Mouse (Mus musculus) embryo, embryonic 10 days (tissue): ENCODE data around the gene Map1b.

Experiments
- DNase-seq: peaks from one replicate; pipeline ENCODE4 v3.0.0-alpha.2; 2015; ENCODE audit warnings: low spot score

The Map1b gene

DNA sequence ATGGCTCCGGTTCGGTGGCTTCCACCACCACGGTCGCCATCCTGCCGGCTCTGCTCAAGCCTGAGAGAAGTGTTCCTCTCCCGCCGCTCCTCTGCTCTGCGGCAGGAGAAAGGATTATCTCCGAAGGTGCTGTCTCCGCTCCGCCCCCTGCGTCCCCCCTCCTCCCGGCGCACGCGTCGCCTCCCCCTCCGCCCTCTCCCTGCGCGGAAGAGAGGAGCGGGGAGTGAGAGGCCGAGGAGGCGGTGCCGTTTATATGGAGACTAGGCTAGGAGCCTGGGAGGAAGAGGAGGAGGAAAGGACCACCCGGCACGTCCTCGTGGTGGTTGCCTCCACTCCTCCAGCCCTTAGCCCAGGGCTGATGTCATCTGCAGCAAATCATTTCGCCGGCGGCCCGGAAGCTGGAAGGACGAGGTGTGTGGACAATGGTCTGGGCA lies at the start of gene Map1b:
TSS of gene Map1b (minus strand) at position 93 of the 434 bp plus-strand sequence.
- peak; percentile 90 for DNase-seq

- DNase-seq, result peak; percentile 88
Observed at GRCm38 (mm10) chr13:99564346-99564745, 48.0 kb upstream of the Map1b start.

GRCm38 (mm10) chr13:99563021-99563420 lies 46.7 kb upstream of the Map1b start:
- no peak for DNase-seq

DNA sequence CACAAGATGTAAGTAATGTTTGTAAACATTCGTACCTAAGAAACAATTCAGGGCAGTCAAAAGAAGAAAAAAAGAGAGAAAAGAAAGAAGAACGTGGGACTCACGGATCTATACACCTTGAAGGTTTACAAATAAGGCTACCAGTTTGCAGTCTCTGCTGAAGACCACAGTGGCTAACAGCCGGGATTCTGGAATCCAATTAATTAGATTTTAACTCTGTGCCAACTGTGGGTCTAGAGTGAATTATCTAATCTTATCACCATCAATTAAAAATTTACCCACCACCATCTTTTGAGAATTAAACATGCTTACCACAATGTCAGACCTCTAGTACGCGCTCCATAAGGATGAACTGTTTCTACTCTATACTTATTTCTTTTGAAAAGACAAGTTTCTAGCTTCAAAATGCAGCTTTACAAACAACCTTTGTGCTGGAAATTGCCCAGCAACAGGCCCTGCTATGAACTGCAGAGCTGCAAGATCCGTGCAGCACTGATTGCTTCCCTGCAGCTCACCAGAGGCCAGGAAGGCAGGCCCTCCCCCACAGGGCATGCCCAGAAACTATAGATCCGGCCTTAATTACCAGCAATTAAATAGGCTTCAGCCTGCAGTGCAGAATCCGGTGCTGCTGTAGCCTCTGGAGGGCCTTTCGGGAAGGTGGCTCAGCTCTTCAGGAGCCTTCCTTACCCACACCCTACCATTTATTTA lies 45.7 kb upstream of the Map1b start:
- DNase-seq, result peak; percentile 57

- no peak for DNase-seq
Observed at GRCm38 (mm10) chr13:99560674-99561639, 44.6 kb upstream of the Map1b start.

DNA sequence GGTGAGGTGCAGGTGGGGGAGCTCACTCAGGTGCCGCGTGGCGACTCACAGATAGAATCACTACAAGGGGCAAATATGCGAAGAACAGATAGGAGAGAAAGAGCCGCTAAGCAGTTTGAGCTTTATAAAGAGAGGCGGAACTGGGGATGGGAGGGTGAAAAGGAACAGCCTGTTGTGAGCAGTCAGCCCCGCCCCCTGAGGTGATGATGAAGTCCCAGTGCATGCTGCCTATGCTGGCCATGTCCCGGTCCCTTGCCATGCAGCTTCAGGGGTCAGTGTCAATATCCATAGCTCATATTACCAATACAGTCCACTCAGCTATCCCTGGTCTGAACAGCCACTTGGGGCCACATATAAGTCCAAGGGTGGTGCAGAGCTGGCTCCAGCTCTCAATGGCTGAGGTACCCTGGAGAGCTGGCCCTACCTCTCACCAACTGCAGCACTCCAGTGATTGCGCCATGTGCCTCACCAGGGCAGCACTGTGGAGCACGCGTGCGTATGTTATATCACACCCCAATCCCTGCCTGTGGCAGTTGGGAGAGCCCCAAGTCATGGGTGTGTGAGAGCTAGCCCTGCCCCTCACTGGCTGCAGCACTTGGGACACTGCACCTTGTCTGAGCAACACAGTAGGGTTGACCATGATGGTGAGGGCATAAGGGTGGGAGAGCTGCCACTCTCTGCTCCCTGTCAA lies 42.0 kb upstream of the Map1b start:
- no peak for DNase-seq

DNA sequence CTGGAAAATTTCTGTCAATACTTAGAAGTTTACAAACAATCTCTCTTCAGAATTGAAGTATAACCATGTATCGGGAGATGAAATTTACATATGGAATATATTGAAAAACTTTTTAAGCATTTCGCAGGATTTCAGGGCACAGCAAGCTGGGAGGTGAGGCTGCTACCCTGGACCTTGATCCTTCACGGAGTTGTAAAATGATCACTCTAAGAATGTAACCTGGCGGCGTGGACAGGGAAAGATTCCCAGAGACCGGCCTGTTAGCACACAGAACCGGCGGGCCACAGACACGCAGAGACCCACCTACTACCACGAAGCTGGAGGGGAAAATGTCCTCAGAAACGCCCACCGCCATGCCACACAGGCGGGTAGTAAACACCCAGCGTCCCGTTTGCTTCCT lies 41.5 kb upstream of the Map1b start:
- DNase-seq, result no peak

DNA sequence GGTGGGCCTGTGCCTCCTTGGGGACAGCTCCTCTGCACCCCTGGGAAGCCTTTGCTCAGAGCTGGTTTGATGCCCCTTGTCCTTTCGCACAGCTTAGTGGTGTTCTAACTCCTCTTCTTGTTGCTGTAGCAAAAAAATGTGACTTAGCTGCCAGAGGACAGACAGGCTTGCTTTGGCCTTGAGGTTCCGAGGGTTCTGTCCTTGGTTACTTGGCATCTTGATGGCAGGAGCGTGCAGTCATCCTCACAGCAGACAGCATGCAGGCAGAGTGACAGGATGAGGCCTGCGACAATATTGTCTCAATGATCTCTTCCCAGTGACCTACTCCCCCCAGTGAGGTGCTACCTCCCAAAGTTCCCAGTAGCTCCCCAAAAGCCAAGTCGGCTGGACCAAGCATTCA lies 41.0 kb upstream of the Map1b start:
- no peak for DNase-seq

DNA sequence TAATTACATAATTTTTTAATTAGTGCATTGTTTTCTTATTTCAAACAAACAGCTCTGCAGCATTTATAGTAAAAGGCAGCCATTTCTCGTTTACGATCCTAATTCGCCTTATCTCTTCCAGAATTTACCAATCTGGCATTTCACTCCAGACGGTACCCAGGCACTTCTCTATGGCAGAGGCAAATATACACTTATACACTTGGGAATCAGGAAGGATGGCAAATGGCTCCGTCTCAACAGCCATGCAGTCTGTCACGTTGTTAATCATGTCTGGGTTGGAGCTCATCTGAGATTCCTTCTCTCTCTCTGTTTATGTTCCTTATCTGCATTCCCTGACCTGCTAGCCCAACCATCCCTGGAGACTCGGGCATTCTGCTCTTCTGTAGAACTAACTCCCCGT lies 38.6 kb upstream of the Map1b start:
- DNase-seq, result peak; percentile 20

GRCm38 (mm10) chr13:99554466-99554865 lies 38.1 kb upstream of the Map1b start:
- no peak for DNase-seq

- no peak for DNase-seq
Observed at GRCm38 (mm10) chr13:99552381-99552780, 36.0 kb upstream of the Map1b start.

GRCm38 (mm10) chr13:99550679-99551369 lies 34.5 kb upstream of the Map1b start:
- DNase-seq, result no peak

GRCm38 (mm10) chr13:99550060-99550459 lies 33.7 kb upstream of the Map1b start:
- DNase-seq, result no peak

DNA sequence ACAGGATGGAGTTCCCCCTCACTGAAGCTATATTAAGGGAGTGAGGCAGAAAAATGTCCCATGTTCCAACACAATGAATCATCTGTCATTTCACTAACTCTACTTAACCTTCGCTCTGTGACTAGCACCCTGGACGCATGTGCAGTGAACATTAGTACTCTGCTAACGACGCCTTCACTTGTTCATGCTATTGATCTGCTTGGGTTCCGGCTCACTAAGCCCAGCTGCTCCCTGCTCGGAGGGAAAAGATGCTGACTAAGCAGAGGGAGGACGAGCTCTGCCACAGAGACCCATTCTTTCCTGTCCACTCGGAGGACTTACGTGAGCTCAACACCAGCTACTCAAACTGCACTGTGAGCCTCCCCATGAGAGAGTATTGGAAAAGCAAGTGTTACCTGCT lies 33.2 kb upstream of the Map1b start:
- DNase-seq, result peak; percentile 63

- no peak for DNase-seq
Observed at GRCm38 (mm10) chr13:99546832-99547231, 30.5 kb upstream of the Map1b start.

DNA sequence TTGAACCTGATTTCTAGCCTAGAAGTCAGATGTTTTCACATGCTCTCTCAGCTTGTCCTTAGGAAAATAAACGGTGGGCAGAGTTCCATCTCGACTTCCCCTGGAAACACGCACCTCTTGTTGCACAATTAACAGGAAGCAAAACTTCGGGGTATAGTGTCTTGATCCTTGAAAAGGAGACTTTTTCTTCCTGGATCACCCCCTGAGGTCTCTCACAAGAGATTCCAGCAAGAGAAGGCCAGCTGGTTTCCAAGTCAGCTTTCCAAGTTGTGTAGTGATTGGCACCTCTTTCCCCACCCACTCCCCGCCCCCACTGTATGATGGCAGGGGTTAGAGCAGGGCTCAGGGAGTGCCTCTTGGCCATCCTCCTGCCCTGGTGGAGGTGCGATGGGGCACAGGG lies 28.9 kb upstream of the Map1b start:
- no peak for DNase-seq

GRCm38 (mm10) chr13:99541429-99542267 lies 25.3 kb upstream of the Map1b start:
- DNase-seq, result peak; percentile 41

- DNase-seq, result no peak
Observed at GRCm38 (mm10) chr13:99539288-99539687, 22.9 kb upstream of the Map1b start.

GRCm38 (mm10) chr13:99538851-99539250 lies 22.5 kb upstream of the Map1b start:
- DNase-seq, result no peak

DNA sequence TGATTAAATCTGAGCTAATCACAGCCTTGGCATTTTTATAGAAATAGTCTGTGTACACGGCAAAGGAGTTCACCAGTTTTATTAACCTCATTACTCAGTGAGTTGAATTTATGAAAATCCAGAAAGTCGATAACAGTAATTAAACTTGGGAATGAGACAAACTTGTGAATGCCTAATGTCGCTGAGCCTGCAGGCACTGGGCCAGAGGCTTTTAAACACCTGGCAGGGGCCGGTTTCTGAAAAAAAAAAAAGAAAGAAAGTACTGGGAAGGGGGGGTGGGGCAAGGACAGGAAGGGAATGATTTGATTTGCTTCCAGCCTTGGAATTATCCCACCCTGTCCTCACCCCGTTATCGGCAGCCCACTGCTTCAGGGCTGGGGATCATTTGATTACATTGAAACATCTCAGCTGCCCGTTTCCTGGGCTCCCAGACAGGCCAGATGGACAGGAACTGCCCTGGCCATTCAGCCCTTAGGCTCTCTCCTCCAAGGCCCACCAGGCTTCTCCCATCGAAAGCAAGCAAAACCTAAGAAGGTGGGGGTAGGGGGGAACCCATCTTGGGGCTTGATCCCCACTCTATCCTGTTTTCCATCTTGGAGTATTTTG lies 21.7 kb upstream of the Map1b start:
- no peak for DNase-seq

- no peak for DNase-seq
Observed at GRCm38 (mm10) chr13:99528456-99528855, 12.1 kb upstream of the Map1b start.
